Mouse (Mus musculus) lung, postnatal 25 days (tissue): ENCODE measurements at regions not wholly inside any gene's neighbourhood (a gene's known extent, or its start where the extent isn't known, plus 50 kb on each side); places are given as distances from the start of the nearest gene placed in this dataset.

Experiments used
- DNase-seq: peaks from one replicate; pipeline ENCODE4 v3.0.0; 2022; ENCODE audit warnings: low spot score

DNA sequence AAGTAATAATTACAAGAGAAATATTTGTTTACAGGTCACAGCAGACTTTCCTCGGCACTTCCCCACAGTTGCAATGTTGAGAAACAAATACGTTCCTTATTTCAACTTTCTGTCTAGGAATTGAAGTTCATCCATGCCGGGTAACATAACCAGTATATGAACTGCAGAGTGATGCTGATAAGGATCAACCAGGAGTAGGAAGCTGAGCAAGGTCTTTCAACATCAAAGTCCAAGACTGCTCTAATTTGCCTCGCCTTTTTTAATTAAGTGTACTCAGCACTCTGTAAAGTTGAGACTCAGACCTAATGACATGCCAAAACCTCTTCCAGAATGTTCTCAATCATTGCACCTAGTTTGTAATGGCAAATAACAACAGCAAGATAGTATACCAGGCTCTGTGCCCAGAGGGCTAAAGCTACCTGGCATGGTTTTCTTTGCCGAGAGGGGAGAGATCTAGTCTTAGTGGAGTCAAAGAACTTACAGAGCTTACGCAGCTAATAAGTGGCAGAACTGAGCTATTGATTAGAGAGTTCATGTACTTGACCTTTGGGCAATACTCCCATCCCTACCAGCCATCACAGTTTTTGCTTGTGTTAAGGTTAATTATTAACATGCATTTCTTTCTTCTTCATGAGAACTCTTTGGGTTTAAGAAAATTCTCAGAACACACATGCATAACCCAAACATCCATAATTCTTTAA lies 131.6 kb upstream of the BC052040 start:
- no peak for DNase-seq

DNA sequence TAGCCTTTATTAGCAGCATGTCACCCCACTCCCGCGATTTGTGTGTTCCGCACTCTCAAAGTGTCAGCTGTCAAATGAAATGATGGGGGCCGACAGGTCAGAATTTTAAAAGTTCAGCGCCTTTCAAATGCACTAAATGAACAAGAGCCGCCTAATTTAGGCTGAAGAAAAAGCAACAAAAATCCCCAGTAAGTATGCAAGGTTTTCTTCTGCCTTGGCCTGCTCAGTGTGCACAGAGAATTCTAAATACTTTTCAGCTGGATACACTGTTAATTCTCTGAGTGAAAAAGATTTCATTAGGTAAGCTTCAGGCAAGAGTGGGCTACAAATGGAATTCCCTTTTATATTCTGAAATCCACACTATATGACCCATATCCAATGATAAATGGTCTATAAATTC lies 125.9 kb upstream of the BC052040 start:
- DNase-seq = no peak

DNA sequence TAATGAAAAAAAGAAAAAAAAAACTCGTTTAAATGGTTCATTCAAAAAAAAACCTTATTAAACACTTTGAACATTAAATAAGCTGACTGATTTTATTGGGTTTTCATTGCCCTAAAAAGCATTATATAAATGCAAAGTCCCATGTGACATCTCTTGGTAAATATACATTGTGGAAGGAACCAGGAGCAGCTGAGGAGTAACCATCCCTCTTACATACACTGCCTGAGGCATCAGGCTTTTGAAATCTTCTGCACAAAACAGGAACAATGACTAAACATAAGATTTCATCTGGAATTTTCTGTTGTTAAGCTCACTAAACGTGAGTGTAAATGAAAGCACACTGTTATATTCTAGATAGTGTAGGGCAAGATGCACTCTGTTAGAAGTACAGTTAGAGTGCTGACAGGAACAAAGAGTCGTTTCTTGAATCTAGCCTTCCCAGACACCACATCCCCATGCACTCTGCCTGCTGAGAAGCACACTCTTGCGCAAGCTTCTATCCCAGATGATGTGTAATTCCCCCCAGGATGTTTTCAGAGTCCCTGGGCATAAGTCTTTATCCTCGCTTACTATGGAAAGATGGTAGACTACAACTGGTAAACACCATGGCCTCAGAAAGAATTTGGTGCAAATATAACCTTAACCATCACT lies 125.0 kb upstream of the BC052040 start:
- no peak for DNase-seq

DNA sequence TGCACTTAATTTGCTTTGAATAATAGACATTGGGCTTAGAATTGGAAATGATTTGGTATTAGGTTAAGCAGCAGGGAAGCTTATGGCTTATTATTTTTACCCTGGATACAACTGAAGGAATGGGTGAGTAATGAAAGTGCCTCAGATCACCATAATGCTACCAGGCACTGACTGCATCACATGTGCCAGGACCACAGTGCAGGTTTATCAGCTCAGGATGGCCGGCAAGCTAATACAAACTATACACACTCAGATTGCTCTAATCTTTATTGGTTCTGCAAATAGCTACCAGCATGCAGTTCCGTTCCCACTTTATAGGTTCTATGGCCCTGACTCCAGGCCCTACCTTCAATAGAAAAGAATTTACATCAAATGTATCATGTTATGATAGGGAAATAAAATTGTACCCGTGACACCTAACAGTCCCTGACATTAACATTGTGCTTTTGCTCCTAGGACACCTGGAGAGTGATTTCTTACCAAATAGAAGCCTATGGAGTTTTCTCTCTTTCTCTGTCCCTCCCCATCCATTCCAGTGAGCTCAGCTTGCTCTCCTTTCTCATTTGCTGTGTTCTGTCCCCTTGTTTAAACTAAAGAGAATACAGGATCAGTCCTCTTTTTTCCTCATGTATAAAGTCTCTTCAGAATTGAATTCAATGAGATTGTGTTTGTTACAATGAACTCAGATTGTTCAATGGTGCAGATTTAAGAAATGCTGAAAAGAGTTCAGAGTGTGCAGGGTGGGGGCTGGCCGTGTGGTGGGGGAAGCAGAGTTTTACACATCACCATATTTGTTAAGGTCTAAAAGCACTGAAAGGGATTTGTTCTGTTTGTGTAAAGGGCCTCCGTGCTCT lies 121.3 kb upstream of the BC052040 start:
- DNase-seq = no peak

DNA sequence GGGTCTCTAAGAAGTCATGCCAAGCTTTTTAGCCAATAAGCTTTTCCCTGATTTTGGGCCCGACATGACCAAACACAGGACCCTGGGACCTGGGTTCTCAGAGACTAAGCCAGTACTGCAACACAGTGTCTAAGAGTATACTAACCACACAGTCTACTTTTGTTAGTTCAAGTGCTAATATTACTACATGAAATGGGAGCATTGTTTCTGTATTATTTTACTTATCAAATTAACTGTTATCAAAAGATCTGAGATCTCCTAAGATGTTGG lies 120.7 kb upstream of the BC052040 start:
- DNase-seq = no peak

DNA sequence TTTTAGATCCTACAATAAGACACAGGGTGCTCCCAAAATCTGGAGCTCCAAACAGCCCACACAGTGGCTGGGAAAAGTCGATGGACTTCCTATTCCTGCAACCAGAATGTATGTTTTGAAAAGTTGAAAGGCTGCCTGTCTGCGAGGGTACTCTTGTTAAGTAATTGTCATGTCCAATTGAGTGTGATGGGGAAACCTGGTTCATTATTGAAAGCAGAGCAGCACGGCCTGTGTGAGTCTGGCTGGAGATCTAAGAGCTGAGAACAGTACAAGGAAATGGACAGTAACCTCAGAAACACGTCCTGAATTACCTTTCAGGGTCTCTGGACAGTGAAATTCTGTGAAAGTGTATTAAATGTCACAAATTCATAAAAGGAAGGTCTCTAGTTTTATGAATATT lies 115.3 kb upstream of the BC052040 start:
- DNase-seq = no peak

DNA sequence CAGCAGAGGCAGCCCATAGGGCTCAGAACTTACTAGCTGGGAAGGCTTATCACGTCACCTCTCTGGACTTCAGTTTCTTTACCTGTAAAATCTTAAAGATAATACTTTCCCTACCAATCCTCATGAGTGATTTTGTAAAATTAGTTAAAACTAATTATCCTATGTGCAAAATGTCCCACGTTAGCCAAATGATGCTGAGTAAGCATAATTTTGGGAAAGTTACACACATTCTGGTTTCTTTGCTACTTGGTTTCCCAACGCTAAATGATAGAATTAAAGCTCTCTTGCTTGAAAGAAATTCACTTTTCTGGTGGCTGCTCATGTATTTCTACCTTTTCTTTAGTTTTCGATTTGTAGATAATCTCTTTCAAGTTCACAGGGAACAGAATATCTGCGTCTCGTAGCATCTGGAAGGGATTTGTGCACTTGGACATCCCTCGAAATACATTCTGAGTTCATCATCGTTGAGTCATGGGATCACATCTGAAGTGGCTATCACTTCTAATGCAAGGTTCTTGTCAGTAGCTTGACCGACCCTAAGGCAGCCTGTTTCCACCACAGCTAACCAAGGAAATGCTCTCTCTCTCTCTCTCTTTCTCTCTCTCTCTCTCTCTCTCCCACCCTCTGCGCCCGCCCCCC lies 114.3 kb upstream of the BC052040 start:
- DNase-seq = no peak

DNA sequence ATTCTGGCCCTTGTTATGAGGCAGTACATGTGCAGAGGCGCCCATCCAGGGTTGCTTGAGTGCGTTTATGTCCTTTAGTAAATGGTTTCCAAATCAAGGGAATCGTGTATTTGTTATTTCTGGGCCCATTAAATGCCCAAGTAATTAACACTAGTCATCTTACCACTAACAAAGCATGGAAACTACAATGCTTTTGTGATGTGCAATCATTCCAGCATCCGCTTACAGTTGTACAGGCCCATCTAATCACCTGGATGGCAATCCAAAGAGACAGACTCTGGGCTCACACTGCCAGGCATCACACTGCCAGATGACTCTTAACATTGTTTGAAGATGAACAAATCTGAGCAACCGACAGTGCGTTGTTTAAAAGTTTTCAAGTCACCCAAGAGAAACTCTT lies 113.6 kb upstream of the BC052040 start:
- DNase-seq = no peak

DNA sequence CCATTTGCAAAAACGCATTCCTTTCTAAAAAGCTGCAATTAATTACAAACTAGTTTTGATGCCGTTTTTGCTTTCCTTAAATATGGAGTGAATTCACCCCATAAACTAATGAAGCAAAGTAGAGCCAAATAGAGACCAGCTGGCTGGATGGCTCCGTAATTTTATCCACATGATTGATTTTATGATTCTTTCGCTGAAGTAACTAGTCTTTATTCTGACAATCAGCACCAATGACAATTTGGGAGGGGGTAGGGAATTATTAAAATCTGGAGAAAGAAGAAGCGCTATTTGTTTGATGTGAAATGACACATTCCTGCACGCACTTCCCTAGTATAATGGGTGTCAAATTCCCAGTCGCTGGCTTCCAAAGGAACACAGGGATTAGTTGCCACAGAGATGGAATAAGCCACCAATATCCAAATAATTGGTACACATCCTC lies 113.0 kb upstream of the BC052040 start:
- no peak for DNase-seq

DNA sequence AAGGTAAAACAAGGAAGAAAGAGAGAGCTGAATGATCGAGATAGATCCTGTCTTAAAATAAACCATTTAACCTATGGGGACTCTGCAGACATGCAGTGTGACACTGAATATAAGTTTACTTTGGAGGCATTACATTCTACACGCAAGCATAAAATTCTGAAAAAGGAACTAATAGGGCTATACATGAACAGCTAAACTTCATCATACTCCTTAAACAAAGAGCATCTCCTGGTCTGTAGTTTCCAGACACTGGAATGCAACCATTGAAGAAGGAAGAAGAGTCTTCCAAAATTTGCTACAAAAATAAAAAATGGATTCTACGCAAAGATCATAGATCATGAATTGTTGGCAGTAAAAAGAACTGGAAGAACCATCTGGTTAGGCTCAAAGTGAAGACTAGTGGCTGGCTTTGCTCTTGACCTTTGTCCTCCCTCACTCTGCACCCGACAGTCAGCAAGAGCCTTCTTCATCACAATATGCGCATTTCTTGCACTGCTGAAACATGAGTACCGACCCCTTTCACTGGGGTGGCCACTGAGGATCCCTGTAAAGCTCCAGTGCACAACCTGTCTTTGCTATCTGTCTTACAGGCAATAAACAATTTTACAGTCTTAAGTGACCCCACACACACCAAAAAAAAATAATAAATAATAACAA lies 112.2 kb upstream of the BC052040 start:
- DNase-seq = no peak

DNA sequence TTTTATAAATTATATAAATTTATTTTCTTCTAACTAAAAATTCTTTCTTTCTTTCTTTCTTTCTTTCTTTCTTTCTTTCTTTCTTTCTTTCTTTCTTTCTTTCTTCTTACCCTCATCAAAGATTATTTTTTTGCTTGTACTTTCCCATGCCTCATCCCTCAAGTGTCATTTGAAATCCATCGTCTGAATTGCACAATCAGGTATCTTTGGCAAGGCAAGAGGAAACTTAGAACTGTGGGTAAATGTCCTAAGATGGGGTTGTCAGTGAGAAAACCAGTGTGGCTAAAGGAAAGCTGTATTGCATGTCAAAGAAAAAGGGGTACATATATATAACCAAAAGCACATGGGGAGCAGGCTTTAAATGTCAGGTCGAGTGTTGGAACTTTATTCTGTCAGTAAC lies 109.1 kb upstream of the BC052040 start:
- DNase-seq = peak; percentile 44

DNA sequence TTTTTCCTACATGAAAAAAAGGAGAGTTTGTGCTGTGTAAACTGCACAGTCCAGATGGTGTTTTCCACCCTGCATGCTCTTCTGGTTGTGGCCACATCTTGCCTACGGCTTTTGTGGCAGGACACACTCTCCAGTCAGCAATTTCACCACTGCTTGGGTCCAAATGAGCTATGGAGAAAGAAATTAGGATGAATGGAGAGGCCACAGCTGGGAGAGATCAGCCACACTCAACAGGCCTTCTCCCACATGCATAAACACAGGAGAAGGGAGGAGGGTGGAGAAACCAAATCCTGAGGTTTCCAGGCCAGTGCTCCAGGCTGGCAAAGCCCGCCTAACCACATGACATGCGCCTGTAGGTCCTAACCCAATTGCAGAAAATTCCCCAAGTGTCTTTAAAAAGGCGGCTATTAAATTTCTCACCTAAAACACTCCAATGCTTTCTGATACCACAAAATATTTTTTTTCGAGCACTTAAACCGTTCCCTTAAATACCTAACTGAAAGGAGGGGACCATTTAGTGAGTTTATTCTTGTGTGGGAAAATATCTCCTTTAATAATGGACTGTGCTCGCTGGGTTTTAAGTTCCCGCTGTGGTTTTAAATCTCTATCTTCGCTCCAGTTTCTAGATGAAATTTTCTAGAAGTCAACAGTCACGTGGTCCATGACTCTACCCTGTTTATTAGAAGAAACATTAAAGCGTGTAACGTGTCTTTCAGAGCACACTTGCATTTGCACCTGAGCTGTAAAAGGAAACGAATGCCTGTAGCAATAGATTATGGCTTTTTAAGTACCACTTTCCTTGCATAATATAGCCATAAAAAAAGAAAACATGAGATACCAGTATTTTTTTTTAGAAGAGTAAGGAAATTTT lies 97.9 kb upstream of the BC052040 start:
- peak; percentile 71 for DNase-seq

DNA sequence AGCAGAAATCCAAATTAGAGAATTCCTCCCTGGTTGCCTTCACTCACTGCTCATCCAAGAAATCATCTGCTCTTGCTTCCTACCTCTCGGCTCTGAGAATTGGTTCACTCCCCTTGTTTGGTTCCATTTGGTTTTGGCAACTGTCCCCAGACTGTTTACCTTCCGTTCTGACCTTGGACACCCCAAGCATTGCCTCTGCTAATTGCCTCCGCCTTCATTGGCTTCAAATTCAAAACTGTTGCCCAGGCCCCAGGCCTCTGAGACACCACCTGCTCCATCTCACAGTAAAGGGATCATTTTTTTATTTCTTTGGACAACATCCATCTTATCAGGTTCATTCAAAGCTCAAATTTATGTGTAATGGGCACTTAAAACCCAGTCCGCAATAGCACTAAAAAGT lies 93.1 kb upstream of the BC052040 start:
- peak; percentile 10 for DNase-seq

DNA sequence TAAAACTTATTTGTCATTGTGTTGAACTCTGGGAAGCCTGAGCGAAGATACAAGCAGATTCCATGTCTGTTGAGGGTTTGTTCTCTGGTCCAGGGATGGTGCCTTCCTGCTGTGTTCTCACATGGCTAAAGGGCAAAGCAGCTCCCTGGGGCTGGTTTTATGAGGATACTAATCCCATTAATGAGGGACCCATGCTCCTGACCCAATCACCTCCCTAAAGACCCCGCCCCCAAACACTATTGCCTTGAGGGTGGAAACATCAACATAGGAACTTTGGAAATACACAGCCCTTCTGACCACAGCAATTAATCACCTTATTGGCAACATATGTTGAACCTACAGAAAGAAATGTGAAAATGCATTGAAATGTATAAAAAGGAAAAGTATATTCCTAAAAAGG lies 88.5 kb upstream of the BC052040 start:
- DNase-seq = no peak

DNA sequence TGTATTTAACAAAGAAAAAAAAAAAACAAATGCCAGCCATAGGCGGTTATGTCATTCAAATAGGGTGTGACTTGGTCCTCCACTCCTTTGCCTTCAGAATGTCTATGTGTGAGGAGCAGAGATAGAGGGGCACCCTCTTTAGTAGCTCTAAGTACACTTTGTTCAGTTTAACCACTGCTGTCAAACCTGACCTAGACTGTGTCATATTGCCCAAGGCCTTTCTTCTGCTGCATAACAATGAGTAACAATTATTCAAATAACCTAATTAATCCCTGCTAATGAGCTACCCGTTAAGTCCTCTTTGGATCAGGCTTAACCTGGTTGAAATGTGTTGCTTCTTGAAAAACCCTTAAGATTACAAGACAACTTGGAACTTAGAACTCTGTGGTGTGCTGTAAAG lies 81.6 kb upstream of the BC052040 start:
- DNase-seq = no peak

DNA sequence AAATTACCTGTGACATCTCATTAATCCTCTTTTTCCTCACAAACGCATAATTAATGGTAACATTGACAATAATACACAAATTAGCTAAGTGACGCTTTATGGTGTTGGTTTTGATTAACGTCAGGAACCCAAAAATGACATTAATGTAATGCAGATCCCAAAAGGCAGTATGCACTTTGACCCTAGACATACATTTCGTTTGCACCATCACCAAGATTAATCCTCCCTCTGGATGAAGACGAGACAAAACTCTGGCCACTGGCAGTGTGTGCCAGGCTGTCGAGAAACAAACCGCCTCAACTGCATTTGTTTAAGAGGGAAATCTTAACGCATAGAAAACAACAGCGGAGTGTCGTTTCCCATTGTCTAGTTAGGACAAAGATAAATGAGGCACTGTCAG lies 72.0 kb upstream of the BC052040 start:
- no peak for DNase-seq

DNA sequence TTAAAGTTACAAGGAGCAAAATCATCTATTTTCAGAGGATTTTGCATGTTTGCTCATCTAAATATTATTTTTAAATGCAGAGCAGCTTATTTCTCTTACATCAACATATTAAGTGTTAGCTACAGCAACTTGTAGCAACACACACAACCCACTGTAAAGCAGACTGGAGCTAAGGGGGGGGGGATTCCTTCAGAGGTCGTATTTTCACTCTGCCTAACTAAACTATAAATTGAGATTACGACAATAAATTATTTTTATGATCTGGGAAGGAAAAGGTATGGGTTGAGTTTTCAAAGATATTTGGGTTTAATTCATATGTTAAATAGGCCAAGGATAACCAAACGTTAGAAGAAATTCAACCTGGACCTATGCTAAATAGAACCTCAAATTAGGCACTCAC lies 70.4 kb upstream of the BC052040 start:
- no peak for DNase-seq

DNA sequence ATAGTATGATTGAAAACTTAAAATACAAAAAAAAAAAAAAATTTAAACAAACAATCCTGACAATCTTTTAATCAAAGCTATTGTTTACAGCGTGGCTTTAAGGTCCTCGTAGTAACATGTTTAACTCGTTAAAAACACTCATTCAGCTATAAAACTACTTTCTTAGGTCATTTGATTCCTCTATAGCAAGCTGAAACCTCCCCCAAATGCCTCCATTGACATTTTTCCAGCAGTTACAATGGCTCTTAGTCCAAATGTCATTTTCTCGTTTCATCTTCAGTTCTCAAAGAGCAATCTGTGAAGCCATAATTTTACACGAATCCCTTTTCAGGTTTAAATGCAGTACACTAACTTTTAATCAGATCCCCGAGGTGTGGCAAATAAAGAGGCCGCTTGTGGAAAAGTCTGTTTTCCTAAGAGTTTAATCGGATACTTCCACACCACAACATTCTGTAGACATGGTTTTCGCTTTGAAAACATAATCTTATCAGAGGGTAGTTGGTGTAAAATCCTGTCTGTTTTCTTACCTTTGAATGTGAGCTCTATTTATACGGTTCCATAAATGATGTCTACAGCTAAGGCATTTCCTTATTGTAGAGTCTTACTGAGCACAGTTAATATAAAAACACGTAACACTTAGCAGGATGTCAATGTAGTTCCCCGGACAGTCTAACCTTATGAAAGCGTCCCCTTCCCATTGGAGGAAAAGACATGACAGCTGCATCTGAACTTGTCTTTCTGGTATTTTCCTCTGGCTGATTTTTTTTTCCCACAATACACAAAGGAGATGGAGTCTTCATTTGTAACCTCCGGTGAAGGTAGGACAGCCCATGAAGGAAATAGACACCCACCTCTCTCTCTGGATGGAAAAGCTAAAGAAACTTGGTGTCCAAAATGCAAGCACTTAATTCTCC lies 69.6 kb upstream of the BC052040 start:
- DNase-seq = no peak

DNA sequence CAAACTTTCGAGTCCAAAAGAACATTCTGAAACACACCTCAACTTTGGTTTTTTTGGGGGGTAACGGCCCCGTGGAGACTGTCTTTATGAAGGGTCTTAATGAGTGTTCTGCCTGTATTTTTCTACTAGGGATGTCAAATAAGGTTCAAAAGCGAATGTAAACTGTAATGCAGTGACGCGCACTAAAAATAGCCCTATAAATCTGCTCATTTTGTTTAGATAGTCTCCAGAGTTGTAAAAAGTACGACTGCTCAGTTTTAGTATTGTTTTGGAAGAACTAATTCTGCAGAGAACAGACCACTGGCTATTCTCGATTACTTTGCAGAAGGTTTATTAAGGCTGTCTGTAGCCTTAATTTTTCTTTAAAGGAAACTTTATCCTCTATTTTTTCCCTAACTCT lies 68.6 kb upstream of the BC052040 start:
- DNase-seq = no peak

DNA sequence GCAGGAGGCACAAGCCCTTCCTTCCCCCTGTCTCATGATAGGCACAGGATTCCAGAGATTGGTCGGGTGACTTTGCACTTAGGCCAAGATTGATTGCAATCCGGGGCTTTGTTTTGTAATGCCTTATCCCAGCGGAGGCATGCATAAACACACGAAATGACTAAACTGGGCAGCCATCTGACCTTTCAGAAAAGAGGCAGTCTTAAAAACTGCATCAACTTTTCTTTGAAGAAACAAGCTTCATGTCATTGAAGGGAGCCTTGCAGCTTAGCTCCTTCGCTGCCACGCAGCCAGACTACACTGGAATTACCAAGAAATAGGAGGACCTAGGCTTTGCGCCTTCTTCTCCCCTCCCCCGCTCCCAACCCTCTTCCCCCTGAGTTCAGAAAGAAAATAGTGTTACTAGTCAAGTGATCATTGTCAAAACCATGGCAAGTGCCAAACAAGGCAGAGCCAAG lies 67.7 kb upstream of the BC052040 start:
- peak; percentile 24 for DNase-seq
